Mouse (Mus musculus): ENCODE results near the gene Ttyh2. TPM values are rescaled to one million over a fixed set of nuclear protein-coding genes. Genes with fewer than 3 reads are reported as not detected.

The Ttyh2 gene
- polyA plus RNA-seq (2015; fragmentation: Nextera tagmentation; extraction: Ambion mirVana), result 33.0 and 33.9 TPM in 2 replicates

DNA sequence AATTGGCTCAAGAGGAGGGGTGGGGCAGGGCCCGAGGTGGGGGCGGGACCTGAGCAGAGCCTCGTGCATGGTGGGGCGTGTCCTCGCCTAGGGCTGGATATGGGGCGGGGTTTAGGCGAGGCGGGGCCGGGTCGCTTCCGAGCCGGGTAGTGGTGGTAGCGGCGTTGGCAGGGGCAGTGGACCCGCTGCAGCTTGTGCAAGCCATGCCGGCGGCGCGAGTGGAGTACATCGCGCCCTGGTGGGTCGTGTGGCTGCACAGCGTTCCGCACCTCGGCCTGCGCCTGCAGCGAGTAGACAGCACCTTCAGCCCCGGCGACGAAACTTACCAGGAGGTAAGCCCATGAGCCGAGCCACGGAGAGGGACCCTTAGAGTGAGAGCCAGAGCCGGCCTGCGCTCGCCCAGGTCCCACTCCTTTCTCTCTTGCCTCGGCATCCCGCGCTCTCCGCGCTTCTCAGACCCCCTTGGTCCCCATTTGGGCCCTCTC lies at the start of gene Ttyh2:
Gene Ttyh2 (plus strand): TSS at position 91 of the 485 bp plus-strand sequence.
- peak within 1 kb of the TSS; percentile 66 for H3K27ac ChIP-seq
- peaks cover 16% of the 10 kb centered on the region for H3K27me3 ChIP-seq
- peaks cover 63% of the 10 kb centered on the region for H3K4me1 ChIP-seq (replicated peaks)
- peak; percentile 73 for ATAC-seq (ENCODE audit: low FRiP score)
- H3K36me3 ChIP-seq, result peaks cover 38% of the 10 kb centered on the region
- WGBS, result 1% methylated on average over 40 of the region's 40 CpGs
- peak within 1 kb of the TSS; percentile 77 for H3K9ac ChIP-seq
- peak within 1 kb of the TSS; percentile 52 for H3K4me3 ChIP-seq
- peak within 1 kb of the TSS; percentile 77 for H3K4me2 ChIP-seq
- H3K9me3 ChIP-seq, result no peaks in the 10 kb centered on the region

DNA sequence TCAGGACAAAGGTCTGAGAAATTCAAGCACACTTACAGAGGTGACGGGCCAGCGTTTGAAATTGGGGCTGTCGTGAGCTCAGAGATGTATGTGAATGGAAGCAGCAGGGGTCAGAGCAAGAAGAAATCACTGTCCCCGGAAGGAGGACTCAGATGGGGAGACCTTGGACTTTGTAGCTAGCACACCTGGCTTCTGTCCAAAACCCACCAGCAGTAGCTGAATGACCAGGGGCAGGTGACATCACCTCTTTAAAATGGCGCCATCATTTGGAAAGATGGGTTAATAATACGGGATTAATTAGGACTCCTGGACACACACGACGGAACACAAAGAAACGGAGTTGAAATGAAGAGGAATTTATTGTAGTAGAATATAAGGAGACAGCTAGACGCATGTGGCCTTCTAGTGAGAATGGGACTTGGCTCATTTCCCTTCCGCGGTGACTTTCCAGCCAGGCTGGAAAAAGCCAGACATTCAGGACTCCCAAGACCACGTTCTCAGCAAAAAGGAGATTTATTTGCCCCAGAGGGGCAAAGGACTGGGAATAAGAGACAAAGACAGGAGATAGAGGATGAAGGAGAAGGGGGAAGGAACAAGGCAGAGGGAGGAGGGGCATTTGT lies 49.0 kb upstream of the Ttyh2 start:
- 55% methylated on average over 13 of the region's 13 CpGs for WGBS

DNA sequence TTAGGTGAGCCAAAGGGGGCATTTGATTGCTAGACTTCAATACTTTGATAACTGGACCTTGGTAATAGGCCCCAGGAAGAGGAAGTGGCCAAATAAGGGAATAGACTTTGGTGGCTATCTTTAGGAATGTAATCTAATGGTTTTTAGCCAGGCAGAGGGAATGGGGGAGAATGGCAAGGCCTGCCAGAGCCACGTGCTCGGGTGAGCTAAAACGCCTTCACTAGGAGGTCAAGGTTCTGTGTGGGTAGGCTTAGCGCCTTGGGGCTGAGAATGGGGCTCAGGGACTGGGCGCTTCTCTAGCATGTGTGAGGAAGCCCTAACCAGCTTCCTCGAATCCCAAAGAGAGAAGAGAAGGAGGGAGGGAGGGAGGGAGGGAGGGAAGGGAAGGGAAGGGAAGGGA lies 48.2 kb upstream of the Ttyh2 start:
- Histone ChIP-seq H3K36me3 (no peaks in the 10 kb centered on the region), H3K4me3 (no peak overlapping the region)
- 85% methylated on average over 6 of the region's 6 CpGs for WGBS

More for the DNA sequence above, 49.0 kb upstream of the Ttyh2 start:
- Histone ChIP-seq H3K9me3 (no peaks in the 10 kb centered on the region), H3K4me3 (no peak overlapping the region), H3K4me1 (replicated peaks) (peaks cover 6% of the 10 kb centered on the region; the same call in 1 of the 2 replicates), H3K36me3 (no peaks in the 10 kb centered on the region), H3K27me3 (no peaks in the 10 kb centered on the region), H3K27ac (no peak overlapping the region; the same call in 1 of the 2 replicates), H3K9ac (no peak overlapping the region), H3K4me2 (no peak overlapping the region)
- ATAC-seq (ENCODE audit: low FRiP score), result no peak

DNA sequence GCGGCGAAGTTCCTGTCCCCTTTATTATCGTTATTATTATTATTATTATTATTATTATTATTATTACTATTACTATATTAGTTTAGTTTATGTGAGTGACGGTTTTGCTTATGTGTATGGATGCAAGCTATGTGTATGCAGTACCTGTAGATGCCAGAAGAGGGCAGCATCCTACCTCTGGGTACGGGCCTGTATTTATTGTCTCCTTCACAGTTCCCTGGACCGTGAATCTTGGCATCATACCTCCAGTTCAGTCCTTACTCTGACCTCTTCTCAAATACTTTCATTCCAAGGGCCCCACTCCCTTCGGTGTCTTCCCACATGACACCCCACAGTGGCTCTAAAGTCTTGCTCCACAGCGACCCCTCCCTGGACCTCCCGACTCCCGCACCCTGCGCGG lies 47.2 kb upstream of the Ttyh2 start:
- no peak overlapping the region for H3K9ac ChIP-seq
- no peak for ATAC-seq (ENCODE audit: low FRiP score)
- no peak overlapping the region for H3K27ac ChIP-seq
- H3K4me3 ChIP-seq, result no peak overlapping the region
- 76% methylated on average over 12 of the region's 12 CpGs for WGBS
- H3K9me3 ChIP-seq, result no peaks in the 10 kb centered on the region
- peaks cover 6% of the 10 kb centered on the region; the same call in 1 of the 2 replicates for H3K4me1 ChIP-seq (replicated peaks)
- no peaks in the 10 kb centered on the region for H3K36me3 ChIP-seq
- no peaks in the 10 kb centered on the region for H3K27me3 ChIP-seq
- H3K4me2 ChIP-seq, result no peak overlapping the region

More for the DNA sequence above, 48.2 kb upstream of the Ttyh2 start:
- H3K9ac ChIP-seq, result no peak overlapping the region
- no peaks in the 10 kb centered on the region for H3K27me3 ChIP-seq
- no peak for ATAC-seq (ENCODE audit: low FRiP score)
- H3K4me1 ChIP-seq (replicated peaks), result peaks cover 6% of the 10 kb centered on the region; the same call in 1 of the 2 replicates
- H3K27ac ChIP-seq, result no peak overlapping the region
- no peaks in the 10 kb centered on the region for H3K9me3 ChIP-seq
- no peak overlapping the region for H3K4me2 ChIP-seq

DNA sequence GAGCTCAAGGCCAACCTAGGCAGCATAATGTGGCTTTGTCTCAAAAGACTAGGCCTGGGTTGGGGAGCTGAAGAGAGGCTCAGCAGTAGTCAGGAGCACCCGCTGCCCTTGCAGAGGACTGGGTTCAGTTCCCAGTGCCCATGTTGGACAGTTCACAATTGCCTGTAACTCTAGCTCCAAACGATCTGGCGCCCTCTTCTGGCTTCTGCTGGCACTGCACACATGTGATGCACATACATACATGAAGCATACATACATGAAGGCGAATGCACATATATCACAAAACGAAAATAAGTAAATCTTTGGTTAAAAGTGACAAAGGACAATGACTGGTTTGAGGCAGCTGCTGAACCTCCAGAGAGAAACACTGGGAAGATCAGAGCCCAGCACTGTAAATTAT lies 45.2 kb upstream of the Ttyh2 start:
- peaks cover 6% of the 10 kb centered on the region; the same call in 1 of the 2 replicates for H3K4me1 ChIP-seq (replicated peaks)
- 84% methylated on average over 5 of the region's 5 CpGs for WGBS
- no peak overlapping the region for H3K27ac ChIP-seq
- no peaks in the 10 kb centered on the region for H3K36me3 ChIP-seq
- no peak overlapping the region for H3K9ac ChIP-seq
- no peak for ATAC-seq (ENCODE audit: low FRiP score)
- H3K4me2 ChIP-seq, result no peak overlapping the region
- H3K27me3 ChIP-seq, result peaks cover 5% of the 10 kb centered on the region; the same call in 1 of the 2 replicates
- no peaks in the 10 kb centered on the region for H3K9me3 ChIP-seq
- no peak overlapping the region for H3K4me3 ChIP-seq

DNA sequence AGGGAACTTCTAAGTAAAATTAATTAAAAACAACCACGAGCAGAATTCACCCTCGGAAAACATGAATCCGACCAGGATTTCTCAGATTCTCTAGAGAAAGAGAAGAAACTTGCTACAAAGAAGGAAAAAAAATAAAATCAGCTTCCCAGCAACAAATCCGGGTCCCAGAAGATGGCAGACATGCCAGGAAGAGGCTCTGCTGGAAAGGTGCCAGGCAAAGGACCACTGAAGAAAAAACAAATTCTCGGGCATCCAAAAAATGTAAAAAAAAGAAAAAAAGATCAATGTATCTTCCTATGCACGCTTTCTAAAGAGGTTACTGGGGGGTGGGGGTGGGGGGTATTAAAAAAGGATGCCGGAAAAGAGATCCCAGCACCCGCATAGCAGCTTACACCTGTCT lies 43.0 kb upstream of the Ttyh2 start:
- Histone ChIP-seq H3K4me1 (replicated peaks) (peaks cover 17% of the 10 kb centered on the region), H3K36me3 (no peaks in the 10 kb centered on the region), H3K27ac (no peak overlapping the region), H3K4me3 (no peak overlapping the region), H3K27me3 (peaks cover 11% of the 10 kb centered on the region), H3K9me3 (no peaks in the 10 kb centered on the region), H3K4me2 (no peak overlapping the region), H3K9ac (no peak overlapping the region)
- ATAC-seq (ENCODE audit: low FRiP score), result no peak
- WGBS, result 80% methylated on average over 8 of the region's 8 CpGs

DNA sequence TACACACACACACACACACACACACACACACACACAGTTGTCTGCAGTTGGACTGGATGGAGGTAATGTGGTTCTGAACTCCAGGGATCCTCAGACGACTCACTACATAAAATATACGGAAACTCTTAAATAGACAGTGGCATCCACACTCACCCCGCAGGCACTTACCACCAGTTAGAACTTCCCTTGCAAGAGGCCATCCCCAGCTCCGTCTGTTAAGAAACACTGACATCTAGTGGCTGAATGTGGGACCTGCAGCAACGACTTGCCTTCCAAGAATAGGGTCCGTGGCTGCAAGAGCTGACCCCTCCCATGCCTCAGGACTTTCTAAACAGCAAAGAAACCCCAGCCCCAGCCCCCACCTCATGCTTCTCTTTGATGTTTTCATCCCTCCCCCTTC lies 38.9 kb upstream of the Ttyh2 start:
- Histone ChIP-seq H3K27me3 (peaks cover 38% of the 10 kb centered on the region), H3K36me3 (no peaks in the 10 kb centered on the region), H3K9ac (no peak overlapping the region), H3K27ac (peak overlapping the region; percentile 52; the same call in 1 of the 2 replicates), H3K4me2 (peak overlapping the region; percentile 34; the same call in 1 of the 2 replicates), H3K4me1 (replicated peaks) (peaks cover 37% of the 10 kb centered on the region), H3K4me3 (no peak overlapping the region), H3K9me3 (no peaks in the 10 kb centered on the region)
- whole genome bisulfite sequencing, result under 1% methylated on average over 6 of the region's 6 CpGs
- peak; percentile 74 for ATAC-seq (ENCODE audit: low FRiP score)

DNA sequence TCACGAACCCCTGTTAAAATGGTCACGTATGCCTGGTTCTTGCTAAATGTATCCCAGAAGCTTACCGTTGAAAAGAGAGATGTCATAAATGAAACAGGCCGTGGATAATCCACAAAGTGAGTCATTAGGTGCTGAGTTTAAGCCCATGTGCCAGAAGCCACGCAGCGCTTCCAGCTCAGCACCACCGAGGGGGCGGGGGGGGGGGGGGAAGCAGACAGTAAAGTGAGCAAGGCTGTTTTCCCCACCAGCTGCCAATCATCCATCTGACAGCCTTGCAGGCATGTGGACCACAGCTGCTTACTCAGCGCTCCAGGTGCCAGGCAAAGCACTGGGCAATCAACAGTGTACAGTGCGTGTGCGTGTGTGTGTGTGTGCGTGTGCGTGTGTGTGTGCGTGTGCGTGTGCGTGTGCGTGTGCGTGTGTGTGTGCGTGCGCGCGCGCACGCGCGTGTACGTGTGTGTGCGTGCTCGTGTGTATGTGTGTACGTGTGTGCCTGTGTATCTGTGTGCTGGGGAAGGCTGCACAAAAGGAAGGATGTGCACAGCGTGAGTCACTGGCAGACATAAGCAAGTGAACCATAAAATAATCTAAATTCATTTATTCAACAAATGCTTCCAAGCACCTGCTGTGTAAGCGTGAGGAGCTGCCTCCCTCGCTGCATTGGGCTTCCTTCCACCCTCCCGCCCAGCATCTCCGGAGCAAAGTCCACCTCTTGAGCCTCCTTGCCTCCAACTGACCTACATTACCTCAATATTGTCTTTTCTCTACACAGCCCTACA lies 38.3 kb upstream of the Ttyh2 start:
- Histone ChIP-seq H3K4me2 (peak overlapping the region; percentile 34; the same call in 1 of the 2 replicates), H3K9ac (no peak overlapping the region), H3K4me1 (replicated peaks) (peaks cover 42% of the 10 kb centered on the region), H3K36me3 (no peaks in the 10 kb centered on the region), H3K4me3 (no peak overlapping the region), H3K9me3 (no peaks in the 10 kb centered on the region), H3K27me3 (peaks cover 41% of the 10 kb centered on the region), H3K27ac (peak overlapping the region; percentile 52)
- WGBS, result 53% methylated on average over 33 of the region's 35 CpGs
- peak; percentile 45 for ATAC-seq (ENCODE audit: low FRiP score)

DNA sequence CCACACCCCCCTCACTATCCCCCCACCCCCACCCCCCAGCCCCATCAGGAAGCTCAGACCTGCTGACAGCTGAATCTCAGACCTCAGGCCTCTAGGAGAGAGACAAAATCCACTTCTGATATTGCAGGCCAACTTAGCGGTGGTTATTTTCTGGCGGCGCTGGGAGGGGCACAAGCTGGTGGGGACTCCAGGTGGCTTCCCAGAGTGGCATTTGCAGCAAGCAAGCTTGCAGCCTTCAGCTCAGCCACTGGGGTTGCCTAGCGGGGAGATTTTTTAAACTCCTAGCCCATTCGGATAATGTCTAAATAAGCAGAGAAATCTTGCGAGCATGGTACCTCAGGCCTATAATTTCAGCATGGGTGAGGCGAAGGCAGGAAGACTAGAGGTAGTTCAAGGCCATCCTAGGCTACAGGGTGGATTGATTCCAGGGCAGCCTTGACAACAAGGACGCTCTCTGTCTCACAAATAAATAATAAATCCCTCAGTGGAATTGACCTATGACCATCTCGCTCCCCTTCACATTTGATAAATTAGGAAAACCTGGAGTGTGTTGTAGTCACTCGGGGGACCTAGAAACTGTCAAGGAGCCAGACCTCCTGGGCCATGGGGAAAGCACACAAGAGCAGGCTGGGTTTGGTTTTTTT lies 36.5 kb upstream of the Ttyh2 start:
- peaks cover 42% of the 10 kb centered on the region for H3K4me1 ChIP-seq (replicated peaks)
- ATAC-seq (ENCODE audit: low FRiP score), result no peak
- no peak overlapping the region for H3K27ac ChIP-seq
- H3K9me3 ChIP-seq, result no peaks in the 10 kb centered on the region
- H3K4me3 ChIP-seq, result no peak overlapping the region
- no peak overlapping the region for H3K9ac ChIP-seq
- H3K27me3 ChIP-seq, result peaks cover 41% of the 10 kb centered on the region
- no peaks in the 10 kb centered on the region for H3K36me3 ChIP-seq
- WGBS, result 55% methylated on average over 10 of the region's 10 CpGs
- no peak overlapping the region for H3K4me2 ChIP-seq

DNA sequence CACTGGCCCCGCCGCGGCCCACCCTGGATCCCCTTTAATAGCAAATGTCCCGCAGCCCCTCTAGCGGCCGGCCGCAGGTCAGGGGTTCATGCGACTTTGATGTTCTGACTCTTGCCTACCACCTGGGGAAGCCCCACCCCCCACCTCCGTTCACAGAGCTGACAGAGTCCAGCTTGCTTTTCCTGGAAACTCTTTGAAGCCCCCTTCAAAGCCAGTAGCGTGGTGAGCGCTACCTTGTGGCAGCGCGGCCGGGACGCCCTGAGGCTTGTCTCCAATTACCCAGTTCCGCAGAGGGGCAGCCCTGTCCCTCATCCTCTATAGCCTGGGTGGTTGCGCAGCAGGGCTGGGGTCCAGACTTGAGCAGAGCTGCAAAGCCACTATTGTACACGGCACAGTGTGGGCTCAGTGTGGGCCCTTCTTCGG lies 35.5 kb upstream of the Ttyh2 start:
- Histone ChIP-seq H3K27me3 (peaks cover 39% of the 10 kb centered on the region), H3K9me3 (no peaks in the 10 kb centered on the region), H3K4me2 (peak overlapping the region; percentile 25; the same call in 1 of the 2 replicates), H3K4me1 (replicated peaks) (peaks cover 42% of the 10 kb centered on the region), H3K9ac (no peak overlapping the region), H3K27ac (no peak overlapping the region), H3K36me3 (no peaks in the 10 kb centered on the region), H3K4me3 (no peak overlapping the region)
- no peak for ATAC-seq (ENCODE audit: low FRiP score)
- WGBS, result 2% methylated on average over 19 of the region's 19 CpGs

DNA sequence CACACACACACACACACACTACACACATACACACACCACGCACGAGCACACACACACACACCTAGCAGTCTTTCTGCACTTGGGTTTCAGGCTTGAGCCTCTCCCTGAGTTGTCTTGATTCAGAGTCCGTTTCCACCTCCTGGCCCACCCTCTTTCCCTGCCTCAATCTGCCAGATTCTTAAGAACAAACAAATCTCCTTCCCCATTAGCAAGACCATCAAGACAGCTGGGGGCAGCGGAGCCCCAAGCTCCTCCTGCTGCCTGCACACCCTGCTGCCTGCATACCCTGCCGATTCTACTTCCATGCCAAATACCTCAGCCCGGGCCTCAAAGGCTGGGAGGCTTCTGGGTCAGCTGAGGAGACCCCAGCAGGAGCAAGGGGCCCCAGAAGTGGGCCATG lies 34.6 kb upstream of the Ttyh2 start:
- Histone ChIP-seq H3K9me3 (no peaks in the 10 kb centered on the region), H3K4me1 (replicated peaks) (peaks cover 40% of the 10 kb centered on the region), H3K36me3 (no peaks in the 10 kb centered on the region), H3K9ac (no peak overlapping the region), H3K27ac (no peak overlapping the region), H3K4me2 (no peak overlapping the region), H3K4me3 (no peak overlapping the region), H3K27me3 (peaks cover 33% of the 10 kb centered on the region)
- no peak for ATAC-seq (ENCODE audit: low FRiP score)
- WGBS, result 43% methylated on average over 6 of the region's 6 CpGs

DNA sequence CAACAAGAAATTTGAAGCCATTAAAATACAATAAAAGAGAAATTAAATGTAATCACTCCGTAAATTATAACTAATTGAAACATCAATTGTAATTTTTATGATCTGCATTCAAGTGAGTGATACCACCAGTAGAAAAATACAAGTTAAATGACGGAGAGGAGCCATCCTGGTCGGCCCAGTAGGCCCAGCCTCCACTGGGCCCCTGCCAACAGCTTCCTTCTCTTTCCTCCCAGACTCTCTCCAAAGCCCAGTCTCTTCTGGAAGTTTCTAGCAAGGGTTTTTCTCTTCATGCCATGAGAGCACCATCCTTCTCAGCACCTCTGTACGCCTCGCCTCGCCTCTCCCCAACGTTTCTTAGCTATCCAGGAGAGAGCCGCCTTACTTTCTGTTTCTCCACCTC lies 34.1 kb upstream of the Ttyh2 start:
- no peak overlapping the region for H3K9ac ChIP-seq
- no peaks in the 10 kb centered on the region for H3K36me3 ChIP-seq
- H3K9me3 ChIP-seq, result no peaks in the 10 kb centered on the region
- H3K4me2 ChIP-seq, result no peak overlapping the region
- H3K4me1 ChIP-seq (replicated peaks), result peaks cover 35% of the 10 kb centered on the region
- no peak for ATAC-seq (ENCODE audit: low FRiP score)
- peaks cover 33% of the 10 kb centered on the region for H3K27me3 ChIP-seq
- 86% methylated on average over 8 of the region's 8 CpGs for WGBS
- H3K27ac ChIP-seq, result no peak overlapping the region
- no peak overlapping the region for H3K4me3 ChIP-seq

Data from hindbrain, embryonic 13.5 days (tissue).